Mouse (Mus musculus) forebrain, embryonic 16.5 days (tissue): ENCODE measurements around the gene Fbxw11. TPM values are rescaled to one million over a fixed set of nuclear protein-coding genes. Genes with fewer than 3 reads are reported as not detected.
A peak's percentile ranks its signal among the peaks of the same experiment; 100 is the strongest.
"Not testable (repeated sequence)": the region's sequence is repeated elsewhere in the genome, so short reads cannot be mapped to it uniquely, and the experiment has no call there.

Source experiments
- ATAC-seq: fragments of 200-750 bp; cut with Nextera tagmentation; 2 replicates; pipeline ENCODE4 v1.8.0; 2017; ENCODE audit warnings: mild to moderate bottlenecking, moderate library complexity
- H3K27ac ChIP-seq: fragments of 300-500 bp; sonication (generic); 2 replicates; pipeline ENCODE4 v1.5.1; 2014; ENCODE audit warnings: low read length, control low read depth
- H3K27me3 ChIP-seq: fragments of 300-500 bp; sonication (generic); replicated peaks from 2 replicates; pipeline ENCODE4 v1.6.1; 2014; ENCODE audit warnings: low read length; ENCODE audit not compliant: control insufficient read depth, insufficient read depth
- H3K36me3 ChIP-seq: fragments of 300-500 bp; sonication (generic); 2 replicates; pipeline ENCODE4 v1.6.1; 2014; ENCODE audit not compliant: control insufficient read depth, insufficient read depth
- H3K4me1 ChIP-seq: fragments of 300-500 bp; sonication (generic); replicated peaks from 2 replicates; pipeline ENCODE4 v1.6.1; 2014; ENCODE audit warnings: low read length; ENCODE audit not compliant: control insufficient read depth, insufficient read depth
- H3K4me2 ChIP-seq: fragments of 300-500 bp; sonication (generic); 2 replicates; pipeline ENCODE4 v1.6.1; 2014; ENCODE audit warnings: mild to moderate bottlenecking, low read length, control low read depth
- H3K4me3 ChIP-seq: fragments of 300-500 bp; sonication (generic); replicated peaks from 2 replicates; pipeline ENCODE4 v1.5.1; 2014; ENCODE audit warnings: mild to moderate bottlenecking, low read length, control low read depth
- H3K9ac ChIP-seq: fragments of 300-500 bp; sonication (generic); replicated peaks from 2 replicates; pipeline ENCODE4 v1.6.1; 2014; ENCODE audit warnings: low read depth, low read length, control low read depth
- H3K9me3 ChIP-seq: fragments of 300-500 bp; sonication (generic); 2 replicates; pipeline ENCODE4 v1.6.1; 2016; ENCODE audit warnings: low read length; ENCODE audit not compliant: control insufficient read depth
- WGBS: fragments of 180-500 bp; shearing (Covaris S2); extraction: QIAGEN DNeasy Blood & Tissue Kit; methylation state at CpG from one replicate; pipeline ENCODE4 v1.1.7; 2014; 5-methylcytosine and 5-hydroxymethylcytosine counted together
- polyA plus RNA-seq: library from polyadenylated mRNA; unstranded; fragments of >200 nt; fragmentation: Nextera tagmentation; extraction: Ambion mirVana; gene quantifications from 2 replicates; pipeline ENCODE4 v1.2.1, GENCODE M21; 2015

Fbxw11 gene
- polyA plus RNA-seq, 1 experiment from 2014 or later = 125 TPM

- H3K4me3 ChIP-seq, ATAC-seq, H3K27me3 ChIP-seq, H3K9me3 ChIP-seq, H3K9ac ChIP-seq, H3K36me3 ChIP-seq, H3K27ac ChIP-seq, H3K4me2 ChIP-seq: not testable (repeated sequence)
- peaks cover 13% of the 10 kb centered on the region; the same call in 1 of the 2 replicates for H3K4me1 ChIP-seq
- 53% methylated on average over 9 of the region's 9 CpGs for WGBS
Observed at GRCm38 (mm10) chr11:32694322-32695003, 51.9 kb downstream of the Fbxw11 start.

- Histone ChIP-seq H3K4me1 (peaks cover 11% of the 10 kb centered on the region; the same call in 1 of the 2 replicates), H3K9me3 (no peaks in the 10 kb centered on the region), H3K4me2 (no peak overlapping the region), H3K4me3 (no peak overlapping the region), H3K27me3 (no peaks in the 10 kb centered on the region), H3K9ac (no peak overlapping the region), H3K36me3 (no peaks in the 10 kb centered on the region), H3K27ac (no peak overlapping the region)
- no peak for ATAC-seq
- WGBS = 56% methylated on average over 2 of the region's 2 CpGs
Observed at GRCm38 (mm10) chr11:32696446-32697090, 54.0 kb downstream of the Fbxw11 start.

GRCm38 (mm10) chr11:32697695-32698094 is 55.2 kb downstream of the Fbxw11 start:
- Histone ChIP-seq H3K9me3 (no peaks in the 10 kb centered on the region), H3K4me2 (no peak overlapping the region), H3K27me3 (no peaks in the 10 kb centered on the region), H3K36me3 (no peaks in the 10 kb centered on the region), H3K9ac (no peak overlapping the region), H3K4me3 (no peak overlapping the region), H3K27ac (no peak overlapping the region), H3K4me1 (peaks cover 11% of the 10 kb centered on the region; the same call in 1 of the 2 replicates)
- 83% methylated on average over 3 of the region's 3 CpGs for WGBS
- ATAC-seq = no peak

- ATAC-seq = no peak
- Histone ChIP-seq H3K27me3 (no peaks in the 10 kb centered on the region), H3K4me2 (no peak overlapping the region), H3K9me3 (no peaks in the 10 kb centered on the region), H3K9ac (no peak overlapping the region), H3K36me3 (no peaks in the 10 kb centered on the region), H3K4me3 (no peak overlapping the region), H3K4me1 (peaks cover 13% of the 10 kb centered on the region), H3K27ac (no peak overlapping the region)
- 88% methylated on average over 3 of the region's 3 CpGs for WGBS
Observed at GRCm38 (mm10) chr11:32699913-32700493, 57.5 kb downstream of the Fbxw11 start.

GRCm38 (mm10) chr11:32701566-32701965 is 59.0 kb downstream of the Fbxw11 start:
- H3K4me2 ChIP-seq = no peak overlapping the region
- no peaks in the 10 kb centered on the region for H3K9me3 ChIP-seq
- H3K4me3 ChIP-seq = no peak overlapping the region
- no peak for ATAC-seq
- H3K27ac ChIP-seq = no peak overlapping the region
- H3K9ac ChIP-seq = no peak overlapping the region
- WGBS = 70% methylated on average over 3 of the region's 3 CpGs
- no peaks in the 10 kb centered on the region for H3K36me3 ChIP-seq
- H3K4me1 ChIP-seq = peaks cover 10% of the 10 kb centered on the region
- no peaks in the 10 kb centered on the region for H3K27me3 ChIP-seq

GRCm38 (mm10) chr11:32704241-32704890 is 61.8 kb downstream of the Fbxw11 start:
- H3K9me3 ChIP-seq = no peaks in the 10 kb centered on the region
- H3K36me3 ChIP-seq = no peaks in the 10 kb centered on the region
- H3K4me3 ChIP-seq = no peak overlapping the region
- 0 out of 2 replicates have a peak, but pooled peaks have one; percentile 34 for ATAC-seq
- H3K9ac ChIP-seq = no peak overlapping the region
- 67% methylated on average over 6 of the region's 6 CpGs for WGBS
- no peak overlapping the region for H3K4me2 ChIP-seq
- no peaks in the 10 kb centered on the region for H3K27me3 ChIP-seq
- peaks cover 7% of the 10 kb centered on the region for H3K4me1 ChIP-seq
- no peak overlapping the region for H3K27ac ChIP-seq

GRCm38 (mm10) chr11:32706406-32706993 is 64.0 kb downstream of the Fbxw11 start:
- peaks cover 7% of the 10 kb centered on the region for H3K4me1 ChIP-seq
- H3K9ac ChIP-seq = no peak overlapping the region
- ATAC-seq = no peak
- WGBS = 88% methylated on average over 4 of the region's 4 CpGs
- H3K27me3 ChIP-seq = no peaks in the 10 kb centered on the region
- no peak overlapping the region for H3K4me2 ChIP-seq
- H3K36me3 ChIP-seq = no peaks in the 10 kb centered on the region
- H3K9me3 ChIP-seq = no peaks in the 10 kb centered on the region
- H3K27ac ChIP-seq = no peak overlapping the region
- no peak overlapping the region for H3K4me3 ChIP-seq

- Histone ChIP-seq H3K4me3 (no peak overlapping the region), H3K9me3 (no peaks in the 10 kb centered on the region), H3K27ac (no peak overlapping the region), H3K27me3 (no peaks in the 10 kb centered on the region), H3K4me2 (no peak overlapping the region), H3K4me1 (peaks cover 7% of the 10 kb centered on the region), H3K9ac (no peak overlapping the region), H3K36me3 (peaks cover 3% of the 10 kb centered on the region; the same call in 1 of the 2 replicates)
- no peak for ATAC-seq
- 15% methylated on average over 3 of the region's 3 CpGs for WGBS
Observed at GRCm38 (mm10) chr11:32707481-32707880, 65.0 kb downstream of the Fbxw11 start.
